Mouse (Mus musculus): ENCODE results near the gene Mapk14. TPM values are rescaled to one million over a fixed set of nuclear protein-coding genes. Genes with fewer than 3 reads are reported as not detected.

Mapk14 gene
- total and polyA plus RNA-seq, 3 experiments: 61.5 to 93.2 TPM; not detected in 1

- no peak for TF ChIP-seq ZNF384 (IDR thresholded peaks at IDR 0.05; ENCODE audit: low read depth, low read length)
- peak in 1 of 2 experiments; percentile 60; a peak in 2 of 4 replicates for TF ChIP-seq POLR2A (IDR thresholded peaks at IDR 0.05; ENCODE audit: control insufficient read depth in 1 of 2, insufficient read depth in 1 of 2, low read depth in 1 of 2, low read length in 2 of 2, poor library complexity in 1 of 2)
- TF ChIP-seq MXI1 (IDR thresholded peaks at IDR 0.05; ENCODE audit: low read depth, low read length): peak; percentile 82
- peak; percentile 66; the same call in 1 of the 2 replicates for TF ChIP-seq MYB (IDR thresholded peaks at IDR 0.05; ENCODE audit: low read depth, low read length)
These were observed 1.2 kb downstream of the Mapk14 start (continued) for GRCm38 (mm10) chr17:28692341-28692710.

GRCm38 (mm10) chr17:28693086-28693485 lies 2.0 kb downstream of the Mapk14 start:
- Histone ChIP-seq H3K36me3 (ENCODE audit: control insufficient read depth in 1 of 2, insufficient read depth in 2 of 2, low read length in 2 of 2) (peaks cover 0 to 54% of the 10 kb centered on the region in 2 experiments; a peak in 2 of 4 replicates), H3K9me3 (replicated peaks; ENCODE audit: insufficient read depth, low read length) (no peaks in the 10 kb centered on the region), H3K4me3 (ENCODE audit: control insufficient read depth in 1 of 2, insufficient read depth in 1 of 2, low read depth in 2 of 2, low read length in 2 of 2) (peak overlapping the region; percentile 58 to 97), H3K4me1 (ENCODE audit: control insufficient read depth in 1 of 2, insufficient read depth in 2 of 2, low read length in 2 of 2) (peaks cover 13 to 35% of the 10 kb centered on the region in 2 experiments), H3K79me2 (ENCODE audit: control insufficient read depth, insufficient read depth, low read length, poor library complexity) (peaks cover 65% of the 10 kb centered on the region), H3K27me3 (ENCODE audit: control insufficient read depth in 1 of 2, insufficient read depth in 2 of 2, low read length in 2 of 2) (no peaks in the 10 kb centered on the region), H3K9ac (ENCODE audit: control insufficient read depth, low read depth, low read length, poor library complexity, severe bottlenecking) (peak overlapping the region; percentile 97), H3K27ac (ENCODE audit: control insufficient read depth, low read depth, low read length) (no peak overlapping the region)
- no peak for DNase-seq (ENCODE audit: low read depth, low spot score)
- TF ChIP-seq TAL1 (IDR thresholded peaks at IDR 0.05; ENCODE audit: low read length) (0 out of 2 replicates have a peak, but pooled peaks have one; percentile 21), POLR2AphosphoS2 (IDR thresholded peaks at IDR 0.05; ENCODE audit: low read length) (no peak), GATA1 (IDR thresholded peaks at IDR 0.05; ENCODE audit: low read depth, low read length) (peak; percentile 39; the same call in 1 of the 2 replicates), MAFK (IDR thresholded peaks at IDR 0.05; ENCODE audit: borderline replicate concordance, low read depth, low read length) (no peak)

GRCm38 (mm10) chr17:28694078-28694477 lies 2.9 kb downstream of the Mapk14 start:
- Histone ChIP-seq H3K27ac (ENCODE audit: control insufficient read depth, low read depth, low read length) (no peak overlapping the region), H3K27me3 (ENCODE audit: control insufficient read depth in 1 of 2, insufficient read depth in 2 of 2, low read length in 2 of 2) (no peaks in the 10 kb centered on the region), H3K4me1 (ENCODE audit: control insufficient read depth in 1 of 2, insufficient read depth in 2 of 2, low read length in 2 of 2) (peaks cover 13 to 36% of the 10 kb centered on the region in 2 experiments), H3K36me3 (ENCODE audit: control insufficient read depth in 1 of 2, insufficient read depth in 2 of 2, low read length in 2 of 2) (peaks cover 0 to 61% of the 10 kb centered on the region in 2 experiments; a peak in 2 of 4 replicates), H3K4me3 (ENCODE audit: control insufficient read depth in 1 of 2, insufficient read depth in 1 of 2, low read depth in 2 of 2, low read length in 2 of 2) (no peak overlapping the region), H3K9me3 (replicated peaks; ENCODE audit: insufficient read depth, low read length) (no peaks in the 10 kb centered on the region), H3K79me2 (ENCODE audit: control insufficient read depth, insufficient read depth, low read length, poor library complexity) (peaks cover 74% of the 10 kb centered on the region), H3K9ac (ENCODE audit: control insufficient read depth, low read depth, low read length, poor library complexity, severe bottlenecking) (no peak overlapping the region)
- DNase-seq (ENCODE audit: low read depth, low spot score): no peak
- TF ChIP-seq E2F4 (IDR thresholded peaks at IDR 0.05; ENCODE audit: borderline replicate concordance, low read depth, low read length) (no peak), RCOR1 (IDR thresholded peaks at IDR 0.05; ENCODE audit: low read depth, low read length) (no peak), POLR2AphosphoS5 (IDR thresholded peaks at IDR 0.05; ENCODE audit: borderline replicate concordance, low read depth, low read length) (no peak), CTCF (IDR thresholded peaks at IDR 0.05 in 2 of 3, conservative IDR thresholded peaks at IDR 0.05 in 1 of 3; ENCODE audit: control insufficient read depth in 1 of 3, insufficient read depth in 1 of 3, low read depth in 2 of 3, low read length in 3 of 3, poor library complexity in 1 of 3, severe bottlenecking in 1 of 3) (no peak), ZNF384 (IDR thresholded peaks at IDR 0.05; ENCODE audit: low read depth, low read length) (no peak), MYC (IDR thresholded peaks at IDR 0.05; ENCODE audit: low read depth, low read length) (no peak), POLR2AphosphoS2 (IDR thresholded peaks at IDR 0.05; ENCODE audit: low read length) (no peak), ETS1 (IDR thresholded peaks at IDR 0.05; ENCODE audit: low read depth, low read length) (no peak), EP300 (IDR thresholded peaks at IDR 0.05; ENCODE audit: low read depth in 1 of 2, low read length in 2 of 2) (no peak), ZKSCAN1 (IDR thresholded peaks at IDR 0.05; ENCODE audit: low read depth, low read length) (no peak), ZMIZ1 (IDR thresholded peaks at IDR 0.05; ENCODE audit: low read depth, low read length) (no peak), TCF12 (IDR thresholded peaks at IDR 0.05; ENCODE audit: low read depth, low read length) (no peak), RAD21 (IDR thresholded peaks at IDR 0.05; ENCODE audit: low read depth, low read length) (no peak), SIN3A (IDR thresholded peaks at IDR 0.05; ENCODE audit: low read length) (no peak), MYB (IDR thresholded peaks at IDR 0.05; ENCODE audit: low read depth, low read length) (no peak), ZC3H11A (IDR thresholded peaks at IDR 0.05; ENCODE audit: low read depth, low read length) (no peak), JUND (IDR thresholded peaks at IDR 0.05; ENCODE audit: low read depth, low read length) (no peak), CHD1 (IDR thresholded peaks at IDR 0.05; ENCODE audit: low read depth, low read length) (no peak), GABPA (IDR thresholded peaks at IDR 0.05; ENCODE audit: low read depth, low read length) (no peak), BHLHE40 (IDR thresholded peaks at IDR 0.05; ENCODE audit: borderline replicate concordance, low read depth, low read length) (no peak)
